Mouse (Mus musculus): ENCODE results near the gene Ankrd16. TPM values are rescaled to one million over a fixed set of nuclear protein-coding genes. Genes with fewer than 3 reads are reported as not detected.

The Ankrd16 gene
- 10 to 100 TPM; 24.7 to 30.1 TPM for total RNA-seq (2021)
- long read RNA-seq, experiment 1, transcript Ankrd16-201 (7 exons, 1,618 nt) = major isoform, 5 of 15 reads
- long read RNA-seq, experiment 1, partial matches to known transcripts = 0 of 15 reads
- long read RNA-seq, experiment 1, other reads (novel, unspliced or antisense) = 7 of 15 reads
- long read RNA-seq, experiment 2, partial matches to known transcripts = 0 of 11 reads
- long read RNA-seq, experiment 2, other reads (novel, unspliced or antisense) = 4 of 11 reads

DNA sequence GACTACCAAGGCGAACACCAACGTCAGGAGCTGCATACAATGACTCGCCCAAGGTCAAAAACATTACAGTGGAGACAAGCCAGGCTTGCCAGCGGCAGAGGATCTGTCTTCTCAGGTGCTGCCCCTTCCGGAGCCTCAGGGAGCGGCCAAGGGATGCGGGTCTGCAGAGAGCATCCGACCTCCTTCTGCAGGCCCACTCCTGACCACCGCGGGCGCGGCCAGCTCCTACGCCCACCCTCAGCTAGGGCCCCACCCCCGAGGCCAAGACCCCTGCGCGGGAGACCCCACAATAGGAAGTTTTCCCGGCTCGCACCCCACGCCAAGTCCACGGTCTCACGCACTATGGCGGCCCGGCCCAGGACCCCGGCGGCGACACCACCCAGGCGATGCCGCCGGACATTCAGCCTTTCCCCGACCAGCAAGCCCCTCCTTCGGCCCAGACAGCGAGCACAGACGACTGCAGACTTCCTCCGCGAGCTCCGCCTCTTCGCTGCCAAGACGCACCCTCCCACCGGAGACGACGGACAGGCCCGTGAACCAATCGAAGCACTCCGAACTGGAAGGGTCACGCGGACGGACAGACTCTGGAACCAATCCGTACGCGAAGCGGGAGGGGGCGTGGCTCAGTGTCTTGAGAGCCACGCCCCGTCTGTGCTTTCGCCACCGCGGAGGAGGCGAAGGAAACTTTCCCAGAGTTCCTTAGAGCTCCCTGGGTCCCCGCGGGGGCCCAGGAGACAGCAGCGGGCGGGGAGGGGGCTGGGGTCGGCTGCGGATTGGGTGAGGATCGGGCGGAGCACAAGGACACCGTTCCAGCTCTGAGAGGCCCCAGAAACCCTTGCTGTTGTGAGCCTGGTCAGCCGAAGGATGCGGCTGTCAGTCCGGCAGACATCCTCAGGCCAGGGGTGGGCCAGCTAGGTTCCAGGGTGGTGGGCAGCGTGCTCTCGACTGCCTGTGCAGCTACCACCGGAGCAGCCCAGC, at the start of gene Ankrd16, which contains the start of gene Fbh1:
Ankrd16 (plus strand) TSS at position 786 of the 978 bp plus-strand sequence.
Fbh1 (minus strand) TSS at position 492 of the 978 bp plus-strand sequence.
- peak; percentile 100 for DNase-seq
- intact Hi-C loops (cut with DNase I) = loop anchor here (5.0 kb wide), 2 partner anchors 70 to 175 kb away; partner anchors contain the start of genes Il15ra and Rbm17

DNA sequence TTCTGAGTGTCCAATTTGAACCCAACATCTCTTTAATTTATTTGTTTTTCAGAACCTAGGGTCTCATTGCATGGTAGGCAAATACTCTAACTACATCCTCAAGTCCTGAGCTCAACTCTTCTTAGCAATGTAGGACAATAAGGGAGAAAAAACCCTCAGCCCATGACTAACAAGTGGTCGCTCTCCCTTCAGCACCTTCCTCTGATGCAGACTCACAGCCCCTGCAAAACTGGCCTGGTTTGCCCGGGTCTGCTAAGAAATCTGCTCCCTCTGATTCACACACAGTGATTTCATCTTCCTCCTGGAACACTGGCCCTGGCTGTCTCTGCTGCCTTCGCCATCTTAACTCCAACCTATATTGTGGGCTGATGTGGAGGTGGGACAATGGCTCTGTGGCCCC, 48.6 kb upstream of the Ankrd16 start:
- intact Hi-C loops (cut with DNase I) = no loop called here
- no peak for DNase-seq

DNA sequence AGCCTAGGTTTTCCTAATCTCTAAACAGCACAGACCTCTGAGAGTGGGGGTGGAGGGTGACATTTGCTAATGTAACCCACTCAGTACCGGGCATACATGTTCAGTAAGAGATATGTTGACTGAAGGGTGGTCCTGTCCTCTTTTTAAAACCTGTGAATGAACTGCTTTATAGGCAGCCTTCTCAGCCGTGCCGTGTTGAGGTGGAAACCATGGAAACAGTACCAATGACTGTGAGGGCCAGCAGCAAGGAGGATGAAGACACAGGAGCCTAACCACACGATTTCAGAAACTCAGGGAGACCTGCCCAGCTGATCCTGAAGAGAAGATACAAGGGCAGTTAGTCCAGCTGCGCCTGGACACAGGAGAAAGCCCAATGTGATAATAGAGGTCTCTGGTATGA, 44.7 kb upstream of the Ankrd16 start:
- no peak for DNase-seq
- intact Hi-C loops (cut with DNase I) = no loop called here

DNA sequence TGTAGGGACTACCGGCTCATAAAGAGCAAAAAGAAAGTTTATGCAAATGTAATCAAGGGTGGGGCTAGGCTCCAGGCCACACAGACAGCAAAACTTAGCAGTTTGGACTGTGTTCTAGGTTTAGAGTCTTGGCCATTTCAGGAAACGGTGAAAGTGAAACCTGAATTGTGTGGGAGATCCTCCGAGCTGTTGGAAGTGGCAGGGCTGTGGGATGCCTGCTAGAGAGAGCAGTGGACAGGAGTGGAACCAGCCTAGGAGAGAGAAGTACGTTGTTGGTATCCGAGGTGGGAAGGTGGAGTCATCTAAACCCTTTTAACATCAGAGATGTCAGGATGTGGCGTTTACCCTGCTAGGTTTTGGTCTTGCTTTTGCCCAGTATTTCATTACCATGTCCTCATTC, 41.8 kb upstream of the Ankrd16 start:
- intact Hi-C loops (cut with DNase I) = no loop called here
- no peak for DNase-seq

DNA sequence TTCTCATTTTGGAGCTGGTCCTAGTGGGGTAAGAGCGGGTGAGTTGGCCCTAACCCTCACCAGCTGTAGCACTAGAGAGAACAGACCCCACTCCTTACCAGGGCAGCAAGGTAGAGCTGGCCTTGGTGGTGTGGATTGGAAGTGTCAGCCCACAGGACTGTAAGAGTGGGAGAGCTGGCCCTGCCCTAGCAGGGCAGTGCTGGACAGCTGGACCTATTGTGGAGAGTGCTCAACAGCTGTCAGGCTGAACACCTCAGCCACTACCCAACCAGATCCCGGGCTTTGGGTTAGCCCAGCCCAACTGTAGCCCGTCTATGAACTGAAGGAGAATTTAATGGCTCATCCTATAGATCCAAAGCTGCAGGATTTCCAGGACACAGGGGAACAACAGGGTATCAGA, 38.9 kb upstream of the Ankrd16 start:
- DNase-seq = no peak
- intact Hi-C loops (cut with DNase I) = no loop called here

DNA sequence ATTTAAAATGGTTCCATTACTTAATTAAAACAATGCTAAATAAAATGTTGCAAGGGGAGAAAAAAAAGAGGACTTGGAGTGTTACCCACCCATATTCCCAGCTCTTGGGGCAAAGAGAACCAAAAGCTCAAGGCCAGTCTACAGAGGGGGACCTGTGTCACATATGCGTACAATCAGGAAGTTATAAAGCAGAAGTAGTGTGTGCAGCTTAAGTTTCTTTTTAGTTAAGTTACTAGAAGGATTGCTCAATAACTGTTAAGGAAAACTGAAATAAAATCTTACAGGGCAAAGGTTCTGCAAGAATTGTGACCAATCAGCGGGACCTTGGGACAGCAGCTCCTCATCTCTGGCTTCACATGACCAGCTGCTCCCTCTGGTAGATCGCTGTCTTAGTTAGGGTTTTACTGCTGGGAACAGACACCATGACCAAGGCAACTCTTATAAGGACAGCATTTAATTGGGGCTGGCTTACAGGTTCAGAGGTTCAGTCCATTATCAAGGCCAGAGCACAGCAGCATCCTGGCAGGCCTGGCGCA, 38.1 kb upstream of the Ankrd16 start:
- intact Hi-C loops (cut with DNase I) = no loop called here
- no peak for DNase-seq

DNA sequence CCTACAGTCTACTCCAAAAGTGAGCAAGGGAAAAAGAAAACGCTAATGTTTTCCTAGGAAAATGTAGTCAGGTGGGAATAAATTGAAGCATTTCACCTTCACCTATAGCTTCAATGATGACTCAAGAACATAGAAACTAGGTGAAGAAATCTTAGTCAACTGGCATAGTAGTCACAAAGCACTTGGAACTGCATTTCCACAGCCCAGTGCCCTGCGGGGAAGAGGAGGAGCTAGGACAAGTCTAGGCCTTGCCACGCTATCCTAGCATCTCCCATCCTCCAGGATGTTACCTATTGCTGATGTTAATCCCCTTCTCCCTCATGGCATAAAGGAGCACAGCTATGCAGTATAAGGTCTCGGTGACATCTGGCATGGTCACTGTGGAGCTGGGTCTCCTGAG, 15.1 kb upstream of the Ankrd16 start:
- intact Hi-C loops (cut with DNase I) = no loop called here
- no peak for DNase-seq

DNA sequence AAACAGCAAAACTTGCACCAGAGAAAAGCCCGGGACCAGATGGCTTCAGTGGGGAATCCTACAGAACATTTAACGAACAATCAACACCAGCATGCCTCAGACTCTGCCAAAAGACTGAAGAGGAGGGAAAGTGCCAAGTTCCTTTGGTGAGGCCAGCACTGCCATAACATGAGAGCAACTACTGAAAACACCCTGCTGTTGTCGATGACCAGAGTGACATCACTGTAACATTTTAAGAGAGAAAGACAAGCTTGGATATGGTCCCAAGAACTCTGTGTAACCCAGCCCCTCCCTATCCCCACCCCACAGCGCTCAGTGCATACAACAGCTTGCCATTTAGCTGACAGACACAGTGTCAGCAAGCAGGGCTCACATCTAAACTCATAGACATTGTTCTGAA, 12.0 kb upstream of the Ankrd16 start:
- peak; percentile 8 to 21 for DNase-seq
- intact Hi-C loops (cut with DNase I) = no loop called here

DNA sequence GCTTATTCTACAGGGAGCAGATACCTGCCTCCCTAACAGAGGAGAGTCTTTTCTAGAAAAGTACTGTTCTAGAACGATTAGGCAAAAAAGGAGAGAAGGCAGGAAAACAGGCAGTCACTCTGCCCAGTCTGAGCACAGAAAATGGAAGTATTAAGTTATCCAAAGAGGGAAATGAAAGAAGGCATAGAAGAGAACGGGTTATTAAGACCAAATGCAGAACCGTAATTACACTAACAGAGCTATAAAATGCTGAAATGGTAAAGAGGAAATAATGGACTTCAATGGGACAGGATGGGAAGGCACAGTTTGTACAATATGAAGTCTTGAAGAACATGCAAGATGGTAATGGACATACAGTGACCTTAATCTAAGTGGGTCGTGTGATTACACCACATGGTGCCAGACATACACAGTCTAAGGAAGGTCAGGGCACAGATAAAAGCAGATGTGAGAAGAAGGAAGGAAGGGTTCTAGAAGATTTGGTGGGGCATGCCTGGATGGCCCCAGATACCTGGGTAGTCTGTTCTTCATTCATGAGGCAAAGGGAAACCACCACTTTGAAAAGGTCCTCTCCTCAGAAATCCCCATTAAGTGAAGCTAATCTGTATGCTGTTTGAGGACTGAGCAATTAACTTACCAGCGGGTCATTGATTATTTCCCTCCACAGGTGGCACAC, 11.1 kb upstream of the Ankrd16 start:
- intact Hi-C loops (cut with DNase I) = no loop called here

DNA sequence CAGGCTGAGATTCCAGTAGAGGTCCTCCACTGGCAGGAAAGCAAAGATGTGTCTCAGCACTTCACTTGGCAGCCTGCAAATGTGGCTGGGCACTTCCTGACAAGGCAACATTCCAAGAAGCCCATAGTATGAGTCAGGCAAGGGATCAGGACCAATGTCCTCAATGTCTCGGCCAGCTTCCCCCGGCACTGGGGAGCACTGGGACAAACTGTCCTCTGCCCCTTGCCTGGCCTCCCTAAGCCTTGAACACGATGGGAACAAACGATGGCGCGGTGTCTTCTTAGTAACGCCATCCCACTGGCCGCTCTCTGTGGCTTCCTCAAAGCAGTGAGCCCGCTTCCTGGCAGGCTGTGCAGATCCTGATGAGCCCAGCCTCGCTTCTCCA, 10.5 kb upstream of the Ankrd16 start:
- intact Hi-C loops (cut with DNase I) = no loop called here
- peak in 1 of 2 experiments; percentile 6 for DNase-seq

More for the DNA sequence above, 11.1 kb upstream of the Ankrd16 start:
- no peak for DNase-seq

DNA sequence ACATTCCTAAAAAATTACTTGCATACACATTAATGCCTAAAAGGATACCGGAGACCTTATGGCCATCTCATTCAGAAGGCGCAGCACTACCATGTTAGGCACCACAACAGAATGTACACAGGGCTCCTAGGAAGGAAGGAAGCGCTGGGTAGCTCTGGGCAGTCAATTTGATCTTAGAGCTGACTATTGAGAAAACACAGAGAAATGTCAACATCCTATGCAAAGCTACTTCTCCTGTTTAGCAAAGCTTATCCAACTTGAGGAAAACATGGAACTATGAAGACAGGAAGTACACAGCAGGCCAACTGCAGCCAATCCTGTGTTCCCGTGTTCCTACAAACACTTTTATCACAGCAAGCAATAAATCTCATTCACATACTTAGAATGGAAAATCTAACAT, 6.0 kb upstream of the Ankrd16 start:
- no peak for DNase-seq
- intact Hi-C loops (cut with DNase I) = no loop called here

DNA sequence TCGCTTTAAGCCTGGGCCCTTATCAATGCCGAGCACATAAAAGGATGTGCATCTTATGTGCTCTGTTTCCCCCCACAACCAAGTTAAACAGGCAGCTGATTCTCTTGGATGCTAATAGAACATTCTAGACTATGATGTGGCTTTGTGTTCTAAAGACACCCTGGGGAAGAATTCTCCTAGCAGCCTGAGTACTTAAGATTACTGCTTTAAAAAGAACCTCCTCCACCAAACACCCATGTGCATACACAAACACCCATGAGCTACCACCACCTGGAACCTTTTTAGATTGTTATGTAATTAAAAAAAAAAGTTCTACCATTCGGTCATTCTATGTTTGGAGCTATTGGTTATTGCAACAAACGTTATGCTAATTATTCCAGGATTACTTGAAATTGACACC, 5.3 kb upstream of the Ankrd16 start:
- intact Hi-C loops (cut with DNase I) = no loop called here
- no peak for DNase-seq

DNA sequence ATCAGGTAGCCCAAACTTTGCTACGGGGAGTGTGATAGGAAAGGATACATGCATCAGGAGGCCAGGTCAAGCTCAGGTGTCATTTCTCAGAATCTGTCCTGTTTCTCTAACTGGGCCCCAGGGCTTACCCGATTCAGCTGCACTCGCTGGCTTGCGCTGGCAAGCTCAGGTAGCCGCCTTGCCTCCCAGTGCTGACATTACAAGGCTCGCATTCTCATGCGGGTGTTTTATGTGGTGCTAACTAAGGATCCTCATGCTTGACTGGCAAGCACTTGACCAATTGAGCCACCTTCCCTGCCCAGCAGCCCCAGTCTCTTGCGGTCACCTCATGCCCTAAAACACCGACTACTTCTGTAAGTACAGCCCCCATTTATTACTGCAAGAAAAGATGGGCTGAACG, 3.2 kb upstream of the Ankrd16 start:
- no peak for DNase-seq
- intact Hi-C loops (cut with DNase I) = no loop called here

DNA sequence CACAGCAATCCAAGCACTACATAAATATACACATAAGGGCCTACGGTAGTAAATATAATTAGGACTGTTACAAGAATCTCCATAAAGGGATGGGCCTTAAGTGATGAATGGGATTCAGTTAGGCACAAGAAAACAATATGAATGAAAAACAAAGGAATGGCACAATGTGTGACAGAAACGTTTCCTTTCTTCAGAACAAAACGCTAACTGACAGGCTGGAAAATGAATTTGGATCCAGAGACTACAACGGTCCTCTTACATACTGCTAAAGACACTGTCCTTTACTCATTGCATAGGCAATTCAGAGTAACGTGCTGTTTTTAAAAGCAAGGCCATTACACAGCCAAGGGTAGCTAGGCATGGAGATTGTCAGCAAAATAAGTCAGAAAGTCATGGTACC, 2.6 kb upstream of the Ankrd16 start:
- DNase-seq = no peak
- intact Hi-C loops (cut with DNase I) = loop anchor here (5.0 kb wide), 2 partner anchors 68 to 173 kb away; partner anchors contain the start of genes Il15ra and Rbm17

DNA sequence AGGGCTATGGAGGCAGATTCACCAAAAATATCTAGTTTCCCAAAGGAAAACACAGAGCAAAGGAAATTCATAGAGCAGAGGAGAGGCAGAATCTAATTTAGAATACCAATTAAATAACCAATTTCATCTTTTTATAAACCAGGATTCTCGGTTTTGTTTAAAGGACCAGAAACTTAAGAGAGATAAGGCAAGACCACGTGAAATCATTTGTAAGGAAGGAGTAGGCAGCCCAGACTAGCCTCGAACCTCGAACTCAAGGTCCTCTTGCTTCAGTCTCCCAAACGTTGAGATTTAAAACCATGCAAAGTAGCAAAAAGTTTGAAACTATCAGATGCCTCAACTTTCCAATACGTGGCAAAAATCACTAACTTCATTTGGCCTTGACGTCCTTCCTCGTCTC, 1.3 kb upstream of the Ankrd16 start:
- intact Hi-C loops (cut with DNase I) = loop anchor here (5.0 kb wide), 2 partner anchors 69 to 174 kb away; partner anchors contain the start of genes Il15ra and Rbm17
- no peak for DNase-seq

DNA sequence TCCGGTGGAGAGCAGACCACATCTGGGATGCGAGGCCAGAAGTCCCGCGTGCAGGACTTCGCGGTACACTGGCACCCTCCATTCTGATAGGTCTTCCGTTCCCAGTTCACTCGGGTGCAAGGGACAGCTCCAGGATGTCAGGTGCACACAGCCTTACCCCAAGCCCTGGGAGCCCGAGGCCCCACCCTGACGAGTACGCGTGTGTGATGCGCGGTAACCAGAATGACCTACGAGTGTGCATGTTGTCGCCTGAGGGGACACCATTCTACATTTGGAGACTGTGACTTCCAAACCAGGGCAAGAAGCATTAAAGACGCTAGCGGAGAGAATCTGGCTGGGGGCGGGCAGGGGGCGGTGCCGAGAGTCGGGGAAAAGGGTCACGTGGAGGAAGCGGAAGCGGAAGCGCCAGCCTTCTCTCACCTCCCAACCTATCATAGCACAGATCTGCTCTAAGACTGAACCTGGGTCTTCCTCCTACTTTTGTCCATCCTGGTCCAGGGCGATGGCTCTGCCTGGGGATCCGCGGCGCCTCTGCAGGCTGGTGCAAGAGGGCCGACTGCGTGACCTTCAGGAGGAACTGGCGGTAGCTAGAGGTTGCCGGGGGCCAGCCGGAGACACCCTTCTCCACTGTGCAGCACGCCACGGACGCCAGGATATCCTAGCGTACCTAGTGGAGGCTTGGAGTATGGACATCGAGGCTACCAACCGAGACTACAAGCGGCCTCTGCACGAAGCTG, 579 bp downstream of the Ankrd16 start:
- intact Hi-C loops (cut with DNase I) = loop anchor here (5.0 kb wide), 2 partner anchors 71 to 176 kb away; partner anchors contain the start of genes Il15ra and Rbm17
- peak; percentile 82 to 85 for DNase-seq

DNA sequence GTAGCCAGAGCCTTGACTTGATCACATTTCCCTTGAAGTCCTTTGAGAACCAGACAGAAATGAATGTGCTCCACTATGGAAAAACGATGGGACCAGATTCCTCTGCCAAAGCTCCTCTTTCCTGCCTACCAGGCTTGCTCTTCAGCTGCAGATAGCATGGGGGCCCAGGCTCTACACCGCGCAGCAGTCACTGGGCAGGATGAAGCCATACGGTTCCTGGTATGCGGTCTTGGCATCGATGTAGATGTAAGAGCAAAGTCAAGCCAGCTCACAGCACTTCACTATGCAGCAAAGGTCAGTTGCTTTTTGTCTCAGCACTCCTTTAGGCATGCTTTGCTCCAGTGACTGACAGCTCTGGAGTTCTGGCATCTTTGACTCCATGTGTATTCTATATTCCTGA, 6.5 kb downstream of the Ankrd16 start:
- no peak for DNase-seq
- intact Hi-C loops (cut with DNase I) = no loop called here

DNA sequence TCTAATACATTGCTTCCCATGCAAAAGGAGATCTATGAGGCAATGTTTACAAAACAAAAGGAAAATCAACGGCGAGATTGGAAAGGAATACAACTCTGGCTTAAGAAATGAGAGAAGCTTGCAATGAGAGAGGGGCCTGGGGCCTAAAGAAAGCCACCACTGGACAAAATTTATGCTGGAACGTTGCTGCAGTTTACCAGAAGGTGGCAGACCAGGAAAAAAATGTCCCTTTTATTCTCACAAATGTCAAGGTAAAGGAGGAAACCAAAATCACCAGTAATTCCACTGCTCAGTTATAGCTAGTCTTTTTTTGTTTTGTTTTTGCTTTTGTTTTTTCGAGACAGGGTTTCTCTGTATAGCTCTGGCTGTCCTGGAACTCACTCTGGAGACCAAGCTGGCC, 17.0 kb downstream of the Ankrd16 start:
- DNase-seq = no peak
- intact Hi-C loops (cut with DNase I) = no loop called here

DNA sequence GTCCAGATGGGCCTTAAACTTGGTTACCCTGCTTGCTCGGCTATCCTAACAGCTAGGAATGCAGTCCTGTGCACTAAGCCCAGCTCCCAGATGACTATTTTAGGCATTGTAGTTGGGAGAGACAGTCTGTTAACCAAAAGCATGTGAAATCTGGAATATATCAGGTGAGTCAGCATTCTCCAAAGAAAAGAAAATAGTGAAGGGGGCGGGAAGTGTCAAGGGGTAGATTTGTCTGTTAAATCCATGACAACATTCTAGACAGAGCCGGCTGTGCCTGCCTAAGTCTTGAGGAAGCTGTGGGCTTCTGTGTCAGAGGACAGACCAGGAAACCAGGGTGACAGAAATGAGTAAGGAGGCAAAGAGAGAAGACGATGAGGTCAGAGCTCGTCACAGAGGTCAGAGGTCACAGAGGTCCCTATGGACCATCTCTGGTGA, 20.3 kb downstream of the Ankrd16 start:
- intact Hi-C loops (cut with DNase I) = no loop called here
- no peak for DNase-seq

Measured in heart, postnatal 14 days (tissue).